Mouse (Mus musculus) cerebellum, postnatal 4 days (tissue): ENCODE measurements around the gene Gm2696.
A peak's percentile ranks its signal among the peaks of the same experiment; 100 is the strongest.
"Not testable (repeated sequence)": the region's sequence is repeated elsewhere in the genome, so short reads cannot be mapped to it uniquely, and the experiment has no call there.

Experiments used
- DNase-seq, 2 experiments: peaks; one replicate each; pipeline ENCODE4 v3.0.0; 2022; ENCODE audit warnings: low spot score in 2 of 2, mixed read lengths in 1 of 2

Gm2696 gene

GRCm38 (mm10) chr10:77814382-77814781 is at the start of gene Gm2696:
Gene Gm2696, plus strand, starts transcription at chr10:77814682.
- DNase-seq: no peak

- no peak for DNase-seq
Measured at GRCm38 (mm10) chr10:77769727-77770126, 44.8 kb upstream of the Gm2696 start.

- not testable (repeated sequence) for DNase-seq
Measured at GRCm38 (mm10) chr10:77771225-77771624, 43.3 kb upstream of the Gm2696 start, which contains the start of gene Gm3238. Gene Gm3238, minus strand, starts transcription at chr10:77771325.

GRCm38 (mm10) chr10:77772142-77772541 is 42.3 kb upstream of the Gm2696 start:
- not testable (repeated sequence) for DNase-seq

- DNase-seq: not testable (repeated sequence)
Measured at GRCm38 (mm10) chr10:77776844-77777243, 37.6 kb upstream of the Gm2696 start, which contains the start of gene Gm7138. Gene Gm7138, minus strand, starts transcription at chr10:77776944.

GRCm38 (mm10) chr10:77782442-77782841 is 32.0 kb upstream of the Gm2696 start, which contains the start of gene Gm3250:
Gene Gm3250, minus strand, starts transcription at chr10:77782542.
- DNase-seq: not testable (repeated sequence)

GRCm38 (mm10) chr10:77783396-77783795 is 31.1 kb upstream of the Gm2696 start:
- DNase-seq: not testable (repeated sequence)

- DNase-seq: peak in 1 of 2 experiments; percentile 16
Measured at GRCm38 (mm10) chr10:77787876-77788275, 26.6 kb upstream of the Gm2696 start, which contains the start of gene Gm7137. Gene Gm7137, minus strand, starts transcription at chr10:77788200.

GRCm38 (mm10) chr10:77788621-77789020 is 25.9 kb upstream of the Gm2696 start:
- no peak for DNase-seq

GRCm38 (mm10) chr10:77794976-77795375 is 19.5 kb upstream of the Gm2696 start, which contains the start of gene Gm9639:
Gene Gm9639, minus strand, starts transcription at chr10:77795076.
- DNase-seq: no peak

GRCm38 (mm10) chr10:77797677-77798076 is 16.8 kb upstream of the Gm2696 start:
- DNase-seq: no peak

GRCm38 (mm10) chr10:77798164-77798920 is 16.1 kb upstream of the Gm2696 start:
- DNase-seq: not testable (repeated sequence)

- no peak for DNase-seq
Measured at GRCm38 (mm10) chr10:77798921-77799508, 15.5 kb upstream of the Gm2696 start, which contains the start of gene Gm19668. Gene Gm19668, minus strand, starts transcription at chr10:77799133.

- DNase-seq: no peak
Measured at GRCm38 (mm10) chr10:77804095-77804494, 10.4 kb upstream of the Gm2696 start.

- DNase-seq: peak in 1 of 2 experiments; percentile 2
Measured at GRCm38 (mm10) chr10:77811743-77812142, 2.7 kb upstream of the Gm2696 start, which contains the start of gene Gm9507. Gene Gm9507, minus strand, starts transcription at chr10:77811843.

GRCm38 (mm10) chr10:77815514-77815913 is 1.0 kb downstream of the Gm2696 start:
- DNase-seq: no peak

GRCm38 (mm10) chr10:77818523-77818922 is 4.0 kb downstream of the Gm2696 start:
- no peak for DNase-seq

GRCm38 (mm10) chr10:77819203-77819602 is 4.7 kb downstream of the Gm2696 start:
- DNase-seq: no peak

- no peak for DNase-seq
Measured at GRCm38 (mm10) chr10:77826951-77827350, 12.5 kb downstream of the Gm2696 start, which contains the start of gene Krtap10-4. Gene Krtap10-4, minus strand, starts transcription at chr10:77827095.

GRCm38 (mm10) chr10:77835647-77836046 is 21.2 kb downstream of the Gm2696 start, which contains the start of gene Krtap10-10:
Gene Krtap10-10, plus strand, starts transcription at chr10:77835947.
- DNase-seq: no peak

- no peak for DNase-seq
Measured at GRCm38 (mm10) chr10:77839006-77839405, 24.5 kb downstream of the Gm2696 start.

GRCm38 (mm10) chr10:77846503-77846902 is 32.0 kb downstream of the Gm2696 start, which contains the start of gene Gm36176:
Gene Gm36176, plus strand, starts transcription at chr10:77846803.
- DNase-seq: no peak
